Mouse (Mus musculus) myocyte (in vitro differentiated cells): ENCODE measurements around the gene Slc20a1. TPM values are rescaled to one million over a fixed set of nuclear protein-coding genes. Genes with fewer than 3 reads are reported as not detected.

Experiments
- H3K27me3 ChIP-seq: one replicate; pipeline ENCODE4 v1.6.1; 2011; ENCODE audit not compliant: control insufficient read depth, insufficient read depth, insufficient read length
- H3K36me3 ChIP-seq: one replicate; pipeline ENCODE4 v1.6.1; 2011; ENCODE audit not compliant: control insufficient read depth, insufficient read depth
- H3K4me2 ChIP-seq: one replicate; pipeline ENCODE4 v1.6.1; 2011; ENCODE audit warnings: low read depth, control low read depth
- H3K4me3 ChIP-seq: one replicate; pipeline ENCODE4 v1.5.1; 2011; ENCODE audit warnings: mild to moderate bottlenecking, control low read depth, moderate library complexity
- H3K79me2 ChIP-seq: one replicate; pipeline ENCODE4 v1.6.1; 2011; ENCODE audit not compliant: control insufficient read depth, insufficient read depth
- H3ac ChIP-seq: one replicate; pipeline ENCODE4 v1.6.1; 2011; ENCODE audit not compliant: control insufficient read depth, insufficient read length
- CEBPB ChIP-seq: IDR thresholded peaks from 2 replicates; pipeline ENCODE4 v1.6.1; 2011; ENCODE audit warnings: mild to moderate bottlenecking, moderate library complexity; ENCODE audit not compliant: poor library complexity, insufficient read depth, severe bottlenecking
- E2F4 ChIP-seq: IDR thresholded peaks from one replicate; pipeline ENCODE4 v1.6.1; 2011; ENCODE audit warnings: mild to moderate bottlenecking, control low read depth, moderate library complexity; ENCODE audit not compliant: insufficient read depth
- MAX ChIP-seq: IDR thresholded peaks from one replicate; pipeline ENCODE4 v1.6.1; 2011; ENCODE audit warnings: low read depth, mild to moderate bottlenecking, control low read depth
- MYOD1 ChIP-seq, 3 experiments: IDR thresholded peaks; one replicate each; pipeline ENCODE4 v1.6.1; 2011; ENCODE audit warnings: control low read depth in 2 of 3, low read depth in 2 of 3, mild to moderate bottlenecking in 2 of 3, moderate library complexity in 1 of 3; ENCODE audit not compliant: insufficient read length in 2 of 3, control insufficient read depth in 1 of 3
- MYOG ChIP-seq, 3 experiments: IDR thresholded peaks; one replicate each; pipeline ENCODE4 v1.6.1; 2011; ENCODE audit warnings: control low read depth in 2 of 3, low read depth in 2 of 3, mild to moderate bottlenecking in 2 of 3; ENCODE audit not compliant: insufficient read length in 2 of 3, control insufficient read depth in 1 of 3, insufficient read depth in 1 of 3
- POLR2A ChIP-seq: IDR thresholded peaks from one replicate; pipeline ENCODE4 v1.6.1; 2011; ENCODE audit warnings: low read depth, mild to moderate bottlenecking, control low read depth, moderate library complexity; ENCODE audit not compliant: insufficient read length
- POLR2AphosphoS2 ChIP-seq: IDR thresholded peaks from one replicate; pipeline ENCODE4 v1.6.1; 2011; ENCODE audit warnings: low read depth, control low read depth; ENCODE audit not compliant: insufficient read length
- REST ChIP-seq: IDR thresholded peaks from one replicate; pipeline ENCODE4 v1.6.1; 2011; ENCODE audit warnings: mild to moderate bottlenecking, control low read depth, moderate library complexity; ENCODE audit not compliant: insufficient read depth, insufficient read length
- SRF ChIP-seq: IDR thresholded peaks from one replicate; pipeline ENCODE4 v1.6.1; 2011; ENCODE audit warnings: low read depth; ENCODE audit not compliant: control insufficient read depth, insufficient read length
- TCF12 ChIP-seq: IDR thresholded peaks from one replicate; pipeline ENCODE4 v1.6.1; 2011; ENCODE audit warnings: mild to moderate bottlenecking, control low read depth; ENCODE audit not compliant: poor library complexity, insufficient read depth, severe bottlenecking
- TCF3 ChIP-seq: IDR thresholded peaks from one replicate; pipeline ENCODE4 v1.6.1; 2011; ENCODE audit warnings: low read depth, control low read depth; ENCODE audit not compliant: insufficient read length
- USF1 ChIP-seq: IDR thresholded peaks from one replicate; pipeline ENCODE4 v1.6.1; 2011; ENCODE audit warnings: low read depth, mild to moderate bottlenecking, control low read depth, moderate library complexity
- polyA plus RNA-seq: library from polyadenylated mRNA; unstranded; fragments of >200 nt; fragmentation: generic; extraction: Trizol; gene quantifications from one replicate; pipeline ENCODE4 v1.2.1, GENCODE M21; 2012; ENCODE audit warnings: missing spikeins

Gene Slc20a1
- polyA plus RNA-seq, 1 experiment: 41.7 TPM

DNA sequence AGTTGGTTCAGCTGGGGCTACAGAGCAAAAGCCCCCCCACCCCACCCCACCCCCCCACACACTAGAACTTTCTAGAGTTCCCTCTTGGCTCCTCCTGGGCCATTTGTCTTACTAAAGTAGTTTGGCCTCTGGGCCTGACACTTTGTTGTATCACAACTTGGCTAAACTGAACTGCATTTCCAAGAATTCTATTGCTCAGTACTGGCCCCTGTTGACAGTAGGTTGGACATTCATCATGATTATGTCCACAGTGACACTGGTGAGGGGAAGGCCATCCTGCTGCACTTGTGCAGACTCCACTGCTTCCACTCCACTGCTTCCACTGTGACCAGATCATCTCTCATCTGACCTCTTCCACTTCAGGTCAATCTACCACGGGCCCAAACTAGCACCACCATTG lies 45.8 kb upstream of the Slc20a1 start:
- no peaks in the 10 kb centered on the region for H3K36me3 ChIP-seq
- H3K27me3 ChIP-seq: no peaks in the 10 kb centered on the region
- no peak overlapping the region for H3K4me3 ChIP-seq
- no peaks in the 10 kb centered on the region for H3K79me2 ChIP-seq
- TF ChIP-seq E2F4 (no peak), REST (no peak)
- H3K4me2 ChIP-seq: no peak overlapping the region
- H3ac ChIP-seq: no peak overlapping the region

DNA sequence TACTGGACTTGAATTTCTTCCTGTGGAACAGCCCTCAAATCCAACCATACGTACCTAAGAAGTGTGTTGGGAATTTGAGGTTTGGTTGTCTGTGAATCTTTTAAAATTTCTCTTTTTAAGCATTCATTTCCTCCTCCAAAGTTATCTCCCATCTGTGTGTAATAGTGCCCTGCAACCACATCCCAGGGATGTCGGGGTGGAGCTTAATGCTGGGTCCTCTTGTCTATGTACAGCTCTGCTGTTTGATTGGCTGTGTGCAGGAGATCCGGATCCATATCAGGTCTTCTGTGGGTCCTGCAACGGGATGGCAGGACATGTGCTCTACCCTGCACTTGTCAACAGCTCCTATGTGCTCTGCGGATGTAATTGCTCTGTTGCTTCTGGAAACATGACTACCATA lies 33.7 kb upstream of the Slc20a1 start:
- H3K4me2 ChIP-seq: no peak overlapping the region
- no peaks in the 10 kb centered on the region for H3K36me3 ChIP-seq
- no peak overlapping the region for H3K4me3 ChIP-seq
- TF ChIP-seq MYOG (IDR thresholded peaks at IDR 0.05; ENCODE audit: control insufficient read depth in 1 of 3, insufficient read depth in 1 of 3, insufficient read length in 2 of 3, low read depth in 2 of 3): no peak
- no peak for TF ChIP-seq MYOD1 (IDR thresholded peaks at IDR 0.05; ENCODE audit: control insufficient read depth in 1 of 3, insufficient read length in 2 of 3, low read depth in 2 of 3)
- no peak for TF ChIP-seq POLR2A
- TF ChIP-seq CEBPB: no peak
- TF ChIP-seq SRF: no peak
- no peak for TF ChIP-seq E2F4
- no peak for TF ChIP-seq USF1
- H3K79me2 ChIP-seq: no peaks in the 10 kb centered on the region
- H3K27me3 ChIP-seq: no peaks in the 10 kb centered on the region
- H3ac ChIP-seq: no peak overlapping the region

DNA sequence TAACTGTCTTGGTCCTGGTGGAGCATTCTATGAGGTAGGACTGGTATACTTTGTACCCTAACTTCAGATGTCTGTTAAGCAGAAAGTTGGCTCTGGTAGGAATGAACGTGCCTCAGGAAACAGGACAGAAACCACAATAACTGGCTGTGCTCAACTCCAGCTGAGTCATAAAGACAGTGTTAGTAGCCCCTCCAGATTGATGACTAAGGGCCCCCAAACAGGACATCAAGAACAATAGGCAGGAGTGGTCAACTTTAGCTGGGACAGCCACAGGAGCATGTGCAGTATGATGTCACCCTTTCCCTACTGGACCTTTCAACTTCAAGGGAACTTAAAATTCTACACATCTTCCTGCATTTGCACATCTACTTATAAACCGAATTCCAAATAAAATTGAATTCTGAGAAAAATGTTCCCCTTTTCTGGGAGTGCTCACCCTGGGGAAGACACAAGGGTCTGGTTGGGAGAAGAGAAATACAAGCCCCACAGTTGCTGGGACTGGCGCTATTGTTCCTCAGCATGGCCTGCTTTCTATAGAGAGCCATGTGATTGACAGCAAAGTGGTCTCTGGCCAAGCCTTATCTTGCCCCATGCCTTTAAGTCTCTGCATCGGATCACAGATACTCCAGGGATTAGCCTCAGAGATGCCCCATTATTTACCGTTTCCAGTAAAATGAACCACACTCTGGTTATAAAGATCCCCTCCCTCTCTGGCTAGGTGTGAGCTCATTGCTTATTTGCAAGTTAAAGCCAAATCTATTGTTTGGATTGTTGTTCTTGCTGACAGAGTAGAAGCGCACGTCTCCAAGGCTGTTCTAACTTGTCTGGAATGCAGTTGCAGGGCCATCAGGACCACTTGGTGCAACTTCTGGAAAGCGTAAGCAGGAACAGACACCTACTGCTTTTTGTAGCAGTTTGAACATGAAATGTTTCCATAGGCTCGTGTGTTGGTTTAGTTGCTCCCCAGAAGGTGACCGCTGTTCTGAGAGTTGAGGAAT lies 31.8 kb upstream of the Slc20a1 start:
- Histone ChIP-seq H3ac (no peak overlapping the region), H3K79me2 (no peaks in the 10 kb centered on the region), H3K4me3 (no peak overlapping the region), H3K36me3 (no peaks in the 10 kb centered on the region), H3K27me3 (no peaks in the 10 kb centered on the region), H3K4me2 (peak overlapping the region; percentile 4)
- TF ChIP-seq E2F4: no peak
- TF ChIP-seq TCF3: no peak
- TF ChIP-seq CEBPB: no peak
- no peak for TF ChIP-seq REST
- TF ChIP-seq POLR2A: no peak
- TF ChIP-seq MYOG (IDR thresholded peaks at IDR 0.05; ENCODE audit: control insufficient read depth in 1 of 3, insufficient read depth in 1 of 3, insufficient read length in 2 of 3, low read depth in 2 of 3): no peak
- no peak for TF ChIP-seq SRF
- no peak for TF ChIP-seq POLR2AphosphoS2
- TF ChIP-seq MAX: no peak
- TF ChIP-seq MYOD1 (IDR thresholded peaks at IDR 0.05; ENCODE audit: control insufficient read depth in 1 of 3, insufficient read length in 2 of 3, low read depth in 2 of 3): no peak
- no peak for TF ChIP-seq USF1
- no peak for TF ChIP-seq TCF12

DNA sequence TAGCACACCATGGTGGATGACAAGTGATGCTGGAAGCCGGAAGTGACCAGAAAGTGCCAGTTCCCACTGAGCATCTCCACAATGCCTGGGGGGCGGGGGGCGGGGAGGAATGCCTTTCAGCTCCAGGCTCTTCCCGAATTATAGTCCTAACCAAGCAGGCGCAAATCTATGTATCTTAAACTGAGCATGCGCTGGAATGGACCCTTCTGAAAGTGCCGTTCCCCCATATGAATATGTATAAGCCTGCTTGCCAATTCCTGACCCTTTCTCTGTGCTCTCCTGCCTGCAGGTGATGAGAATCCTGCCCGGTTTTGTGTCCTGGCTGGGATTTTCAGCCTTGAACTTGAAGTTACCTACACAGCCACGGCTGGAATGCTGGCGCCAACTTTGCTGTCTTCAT lies 25.2 kb upstream of the Slc20a1 start:
- Histone ChIP-seq H3K4me2 (no peak overlapping the region), H3K4me3 (no peak overlapping the region), H3K27me3 (no peaks in the 10 kb centered on the region), H3K36me3 (no peaks in the 10 kb centered on the region), H3K79me2 (no peaks in the 10 kb centered on the region), H3ac (no peak overlapping the region)
- no peak for TF ChIP-seq REST
- no peak for TF ChIP-seq TCF12
- no peak for TF ChIP-seq MAX
- TF ChIP-seq USF1: no peak
- TF ChIP-seq MYOD1 (IDR thresholded peaks at IDR 0.05; ENCODE audit: control insufficient read depth in 1 of 3, insufficient read length in 2 of 3, low read depth in 2 of 3): no peak
- TF ChIP-seq TCF3: no peak
- TF ChIP-seq CEBPB: no peak
- TF ChIP-seq MYOG (IDR thresholded peaks at IDR 0.05; ENCODE audit: control insufficient read depth in 1 of 3, insufficient read depth in 1 of 3, insufficient read length in 2 of 3, low read depth in 2 of 3): no peak
- TF ChIP-seq SRF: no peak
- TF ChIP-seq POLR2AphosphoS2: no peak

DNA sequence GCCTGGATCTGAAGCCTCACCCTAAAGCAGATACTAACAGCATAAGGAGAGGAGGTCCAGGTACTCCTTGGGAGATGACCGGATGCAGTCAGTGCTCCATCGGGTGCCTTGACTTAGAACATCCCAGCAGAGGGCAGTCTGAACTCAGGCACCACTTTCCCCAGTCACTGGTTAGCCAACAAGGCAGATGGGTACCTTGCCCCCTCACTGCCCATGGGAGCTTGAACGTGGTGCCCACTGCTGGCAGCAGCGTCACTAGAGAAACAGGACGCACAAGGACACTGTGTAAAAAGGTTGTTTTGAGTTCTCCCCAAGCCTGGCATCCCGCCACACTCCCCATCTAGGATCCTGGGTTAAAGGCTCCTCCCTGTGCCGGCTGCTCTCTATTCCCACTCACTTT lies 24.1 kb upstream of the Slc20a1 start:
- TF ChIP-seq REST (no peak), POLR2AphosphoS2 (no peak), MAX (no peak), MYOD1 (IDR thresholded peaks at IDR 0.05; ENCODE audit: control insufficient read depth in 1 of 3, insufficient read length in 2 of 3, low read depth in 2 of 3) (no peak), USF1 (no peak), SRF (no peak), MYOG (IDR thresholded peaks at IDR 0.05; ENCODE audit: control insufficient read depth in 1 of 3, insufficient read depth in 1 of 3, insufficient read length in 2 of 3, low read depth in 2 of 3) (no peak), E2F4 (no peak), CEBPB (no peak), POLR2A (no peak), TCF12 (no peak), TCF3 (no peak)
- Histone ChIP-seq H3K36me3 (no peaks in the 10 kb centered on the region), H3K4me2 (peak overlapping the region; percentile 71), H3ac (no peak overlapping the region), H3K4me3 (no peak overlapping the region), H3K27me3 (no peaks in the 10 kb centered on the region), H3K79me2 (no peaks in the 10 kb centered on the region)
